Mouse (Mus musculus) olfactory bulb, adult 2 months (tissue): ENCODE results near the gene Fbxl8.
"Not testable (repeated sequence)": the region's sequence is repeated elsewhere in the genome, so short reads cannot be mapped to it uniquely, and the experiment has no call there.

Source experiments
- CTCF ChIP-seq: fragments of 200-500 bp; IDR thresholded peaks from 2 replicates; pipeline ENCODE4 v1.5.1; 2012; ENCODE audit warnings: low read depth, mild to moderate bottlenecking, low read length, moderate library complexity; ENCODE audit not compliant: insufficient read depth
- POLR2A ChIP-seq: fragments of 200-500 bp; IDR thresholded peaks from 2 replicates; pipeline ENCODE4 v1.6.1; 2012; ENCODE audit warnings: mild to moderate bottlenecking, low read depth, low read length, moderate library complexity; ENCODE audit not compliant: insufficient read depth

GRCm38 (mm10) chr8:105232321-105232693 lies 32.1 kb upstream of the Fbxl8 start:
- not testable (repeated sequence) for TF ChIP-seq POLR2A, CTCF
